Mouse (Mus musculus) layer of hippocampus, adult 18-20 months (tissue): Measurements from ENCODE around the gene Mcm2. TPM values are rescaled to one million over a fixed set of nuclear protein-coding genes. Genes with fewer than 3 reads are reported as not detected.

ENCODE experiments used
- DNase-seq, 2 experiments: peaks; one replicate each; pipeline ENCODE4 v3.0.0; 2022; ENCODE audit warnings: low spot score in 2 of 2
- total RNA-seq, 2 experiments: library from RNA; stranded (reverse); gene quantifications; 2 replicates each; pipeline ENCODE4 v1.2.3; 2021

Gene Mcm2
- total RNA-seq, 2 experiments from 2014 or later, result 5.0 to 8.8 TPM

- no peak for DNase-seq
These were observed 44.1 kb downstream of the Mcm2 start for GRCm38 (mm10) chr6:88854509-88854908.

GRCm38 (mm10) chr6:88850034-88850433 lies 48.5 kb downstream of the Mcm2 start:
- no peak for DNase-seq

- DNase-seq, result no peak
These were observed 49.3 kb downstream of the Mcm2 start for GRCm38 (mm10) chr6:88849270-88849669.

- no peak for DNase-seq
These were observed 51.0 kb downstream of the Mcm2 start for GRCm38 (mm10) chr6:88847571-88847970.

GRCm38 (mm10) chr6:88844901-88845565 lies 53.5 kb downstream of the Mcm2 start:
- DNase-seq, result no peak

- no peak for DNase-seq
These were observed 54.5 kb downstream of the Mcm2 start for GRCm38 (mm10) chr6:88843781-88844725.

GRCm38 (mm10) chr6:88843241-88843640 lies 55.3 kb downstream of the Mcm2 start:
- no peak for DNase-seq

- peak; percentile 39 to 54 for DNase-seq
These were observed 55.8 kb downstream of the Mcm2 start for GRCm38 (mm10) chr6:88842731-88843151.

GRCm38 (mm10) chr6:88841781-88842689 lies 56.5 kb downstream of the Mcm2 start, which contains the start of gene Abtb1:
Gene Abtb1 (minus strand): TSS chr6:88841984.
- DNase-seq, result peak; percentile 99

- DNase-seq, result no peak
These were observed 57.1 kb downstream of the Mcm2 start for GRCm38 (mm10) chr6:88841514-88841780.

GRCm38 (mm10) chr6:88840791-88841513 lies 57.6 kb downstream of the Mcm2 start:
- DNase-seq, result no peak

GRCm38 (mm10) chr6:88840211-88840610 lies 58.4 kb downstream of the Mcm2 start:
- DNase-seq, result no peak

GRCm38 (mm10) chr6:88839135-88839970 lies 59.2 kb downstream of the Mcm2 start:
- DNase-seq, result no peak

GRCm38 (mm10) chr6:88838613-88839012 lies 60.0 kb downstream of the Mcm2 start:
- DNase-seq, result no peak

- DNase-seq, result no peak
These were observed 60.6 kb downstream of the Mcm2 start for GRCm38 (mm10) chr6:88837999-88838398.

GRCm38 (mm10) chr6:88836178-88836819 lies 62.3 kb downstream of the Mcm2 start:
- DNase-seq, result no peak

- DNase-seq, result no peak
These were observed 63.5 kb downstream of the Mcm2 start for GRCm38 (mm10) chr6:88835047-88835446.
